Mouse (Mus musculus) C2C12 (cell line): ENCODE data around the gene Tas2r135. TPM values are rescaled to one million over a fixed set of nuclear protein-coding genes. Genes with fewer than 3 reads are reported as not detected.

ENCODE experiments used
- H3K27me3 ChIP-seq: one replicate; pipeline ENCODE4 v1.6.1; 2011; ENCODE audit not compliant: control insufficient read depth, insufficient read depth, insufficient read length
- H3K36me3 ChIP-seq: one replicate; pipeline ENCODE4 v1.6.1; 2011; ENCODE audit not compliant: control insufficient read depth, insufficient read depth
- H3K4me3 ChIP-seq: one replicate; pipeline ENCODE4 v1.5.1; 2011; ENCODE audit warnings: mild to moderate bottlenecking, control low read depth; ENCODE audit not compliant: poor library complexity, insufficient read depth, severe bottlenecking
- H3K79me2 ChIP-seq: one replicate; pipeline ENCODE4 v1.6.1; 2011; ENCODE audit not compliant: control insufficient read depth, insufficient read depth
- H3K79me3 ChIP-seq: one replicate; pipeline ENCODE4 v1.6.1; 2011; ENCODE audit warnings: low read depth, control low read depth
- H3ac ChIP-seq: one replicate; pipeline ENCODE3; 2011; ENCODE audit warnings: low read depth; ENCODE audit not compliant: control insufficient read depth, insufficient read length
- CEBPB ChIP-seq: IDR thresholded peaks from one replicate; pipeline ENCODE4 v1.6.1; 2011; ENCODE audit warnings: low read depth, mild to moderate bottlenecking, control low read depth, moderate library complexity
- CTCF ChIP-seq: IDR thresholded peaks from one replicate; pipeline ENCODE4 v1.5.1; 2011; ENCODE audit not compliant: control insufficient read depth, insufficient read depth, insufficient read length
- FOSL1 ChIP-seq: IDR thresholded peaks from one replicate; pipeline ENCODE4 v1.8.0; 2011; ENCODE audit warnings: mild to moderate bottlenecking, low read length; ENCODE audit not compliant: poor library complexity, insufficient read depth, severe bottlenecking
- MAX ChIP-seq: IDR thresholded peaks from one replicate; pipeline ENCODE4 v1.6.1; 2011; ENCODE audit warnings: mild to moderate bottlenecking, control low read depth
- MYOD1 ChIP-seq: IDR thresholded peaks from one replicate; pipeline ENCODE4 v1.6.1; 2011; ENCODE audit warnings: low read depth; ENCODE audit not compliant: control insufficient read depth, insufficient read length
- MYOG ChIP-seq: IDR thresholded peaks from one replicate; pipeline ENCODE4 v1.6.1; 2011; ENCODE audit not compliant: control insufficient read depth, insufficient read length; ENCODE audit errors: extremely low read depth
- USF1 ChIP-seq: IDR thresholded peaks from one replicate; pipeline ENCODE4 v1.6.1; 2011; ENCODE audit warnings: low read depth, mild to moderate bottlenecking, control low read depth, moderate library complexity
- polyA plus RNA-seq: library from polyadenylated mRNA; unstranded; fragments of >200 nt; fragmentation: generic; extraction: Trizol; gene quantifications from one replicate; pipeline ENCODE4 v1.2.1, GENCODE M21; 2012; ENCODE audit warnings: missing spikeins

Gene Tas2r135
- polyA plus RNA-seq, 1 experiment = not detected

DNA sequence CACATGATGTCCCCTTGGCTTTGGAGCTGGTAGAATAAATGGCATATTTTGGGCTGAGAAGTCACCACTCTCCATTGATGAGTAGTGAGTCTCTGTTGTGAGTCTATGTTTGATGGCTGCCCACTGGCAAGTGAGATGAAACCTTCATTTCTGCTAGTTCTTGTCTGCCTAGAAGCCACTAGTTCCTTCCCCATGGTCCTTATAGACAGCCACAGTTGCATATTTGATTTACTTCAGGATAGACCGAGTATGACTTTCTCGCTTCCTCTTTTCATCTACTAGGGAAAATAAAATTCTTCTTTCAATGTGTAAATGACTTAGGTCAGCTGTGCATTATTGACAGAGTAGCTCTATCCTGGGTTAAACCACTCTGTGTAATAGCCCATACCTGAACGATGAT lies 19.2 kb downstream of the Tas2r135 start:
- no peaks in the 10 kb centered on the region for H3K79me2 ChIP-seq
- H3K79me3 ChIP-seq = no peaks in the 10 kb centered on the region
- H3K27me3 ChIP-seq = no peaks in the 10 kb centered on the region
- no peak overlapping the region for H3K4me3 ChIP-seq
- no peak for TF ChIP-seq MYOD1
- no peak for TF ChIP-seq MAX
- TF ChIP-seq CTCF = no peak
- no peak for TF ChIP-seq MYOG
- TF ChIP-seq FOSL1 = no peak
- no peak for TF ChIP-seq USF1
- no peak for TF ChIP-seq CEBPB
- H3K36me3 ChIP-seq = no peaks in the 10 kb centered on the region
- H3ac ChIP-seq = no peak overlapping the region

DNA sequence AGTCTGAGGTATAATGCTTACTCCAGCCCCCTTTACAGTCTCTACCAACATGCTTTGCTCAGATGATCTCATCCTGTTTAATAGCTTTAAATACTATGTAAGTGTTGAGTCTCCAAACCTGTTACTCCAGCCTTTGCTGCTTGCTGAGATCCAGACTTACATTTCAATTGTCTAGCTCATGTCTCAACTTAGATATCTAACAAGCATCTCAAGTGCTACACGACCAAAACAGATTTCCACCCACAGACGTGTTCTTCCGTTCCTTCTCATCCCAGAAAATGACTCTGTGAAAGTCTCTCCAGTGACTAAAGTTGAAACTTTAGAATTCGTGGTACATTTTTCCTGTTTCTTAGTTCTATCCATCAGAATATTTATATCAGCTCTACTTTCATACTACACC lies 21.1 kb downstream of the Tas2r135 start:
- Histone ChIP-seq H3K36me3 (no peaks in the 10 kb centered on the region), H3K79me2 (no peaks in the 10 kb centered on the region), H3K4me3 (no peak overlapping the region), H3ac (no peak overlapping the region), H3K79me3 (no peaks in the 10 kb centered on the region), H3K27me3 (no peaks in the 10 kb centered on the region)
- no peak for TF ChIP-seq USF1
- TF ChIP-seq CTCF = no peak
- TF ChIP-seq MYOG = no peak
- TF ChIP-seq MAX = no peak
- no peak for TF ChIP-seq CEBPB
- TF ChIP-seq FOSL1 = no peak
- TF ChIP-seq MYOD1 = no peak

DNA sequence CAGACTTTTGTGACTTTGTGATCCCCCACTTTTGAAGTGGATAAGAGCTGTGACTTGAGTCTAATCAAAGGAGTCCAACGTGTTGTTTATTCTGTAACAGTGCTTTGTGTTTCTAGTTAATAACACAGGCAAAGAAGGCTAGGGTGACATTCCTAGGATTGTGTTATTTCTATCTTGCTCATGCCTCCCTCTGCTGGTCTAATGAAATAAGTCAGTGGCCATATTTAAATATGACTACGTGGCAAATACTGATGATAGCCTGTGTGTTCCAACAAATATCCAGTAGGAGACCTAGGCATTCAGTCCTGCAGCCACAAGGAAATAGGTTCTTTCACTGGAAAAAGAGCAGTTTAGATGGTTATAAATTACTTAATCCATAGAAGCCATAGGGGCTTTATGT lies 28.3 kb downstream of the Tas2r135 start:
- Histone ChIP-seq H3K27me3 (no peaks in the 10 kb centered on the region), H3K36me3 (no peaks in the 10 kb centered on the region), H3K79me2 (no peaks in the 10 kb centered on the region), H3K79me3 (no peaks in the 10 kb centered on the region), H3K4me3 (no peak overlapping the region), H3ac (no peak overlapping the region)
- TF ChIP-seq USF1 = no peak
- TF ChIP-seq MAX = no peak
- TF ChIP-seq CEBPB = no peak

DNA sequence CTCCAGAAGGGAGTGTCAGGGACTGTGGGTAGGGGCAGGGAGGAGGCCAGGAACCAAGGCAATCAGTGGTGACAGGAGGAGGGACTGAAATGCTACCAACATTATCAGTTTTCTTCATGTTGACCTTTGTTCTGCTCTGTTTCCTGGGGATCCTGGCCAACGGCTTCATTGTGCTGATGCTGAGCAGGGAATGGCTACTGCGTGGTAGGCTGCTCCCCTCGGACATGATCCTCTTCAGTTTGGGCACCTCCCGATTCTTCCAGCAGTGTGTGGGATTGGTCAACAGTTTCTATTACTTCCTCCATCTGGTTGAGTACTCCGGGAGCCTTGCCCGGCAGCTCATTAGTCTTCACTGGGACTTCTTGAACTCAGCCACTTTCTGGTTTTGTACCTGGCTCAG lies 29.2 kb downstream of the Tas2r135 start, which contains the start of gene Tas2r126:
Gene Tas2r126, plus strand, starts transcription at position 90 of the 400 bp plus-strand sequence.
- H3K36me3 ChIP-seq = no peaks in the 10 kb centered on the region
- no peak for TF ChIP-seq CEBPB
- TF ChIP-seq MYOD1 = no peak
- TF ChIP-seq USF1 = no peak
- H3K27me3 ChIP-seq = no peaks in the 10 kb centered on the region
- no peak within 1 kb of the TSS for H3K4me3 ChIP-seq
- H3ac ChIP-seq = no peak within 1 kb of the TSS
- no peaks in the 10 kb centered on the region for H3K79me3 ChIP-seq
- H3K79me2 ChIP-seq = no peaks in the 10 kb centered on the region

DNA sequence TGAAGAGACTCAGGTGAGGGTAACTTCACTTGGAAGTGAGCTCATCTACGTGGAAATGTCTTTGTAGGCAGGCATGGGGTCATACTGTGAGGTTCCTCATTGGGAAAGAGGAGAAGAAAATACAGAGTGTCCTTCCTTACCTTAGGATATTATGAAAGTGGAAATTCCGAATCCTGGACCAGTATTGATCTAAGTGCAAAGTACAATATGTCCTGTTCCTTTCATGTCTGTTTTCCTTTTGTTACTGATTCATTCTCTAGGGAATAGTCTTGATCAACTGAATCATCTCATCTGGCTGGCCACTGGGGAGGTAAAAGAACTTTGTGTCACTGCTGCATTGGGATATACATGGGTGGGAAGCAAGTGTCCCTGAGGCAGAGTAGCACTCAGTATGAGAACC lies 30.3 kb downstream of the Tas2r135 start:
- no peaks in the 10 kb centered on the region for H3K79me2 ChIP-seq
- H3K27me3 ChIP-seq = no peaks in the 10 kb centered on the region
- no peak overlapping the region for H3K4me3 ChIP-seq
- no peaks in the 10 kb centered on the region for H3K36me3 ChIP-seq
- H3ac ChIP-seq = no peak overlapping the region
- H3K79me3 ChIP-seq = no peaks in the 10 kb centered on the region
- TF ChIP-seq MYOG (no peak), MYOD1 (no peak), MAX (no peak), CEBPB (no peak), CTCF (no peak), USF1 (no peak), FOSL1 (no peak)

DNA sequence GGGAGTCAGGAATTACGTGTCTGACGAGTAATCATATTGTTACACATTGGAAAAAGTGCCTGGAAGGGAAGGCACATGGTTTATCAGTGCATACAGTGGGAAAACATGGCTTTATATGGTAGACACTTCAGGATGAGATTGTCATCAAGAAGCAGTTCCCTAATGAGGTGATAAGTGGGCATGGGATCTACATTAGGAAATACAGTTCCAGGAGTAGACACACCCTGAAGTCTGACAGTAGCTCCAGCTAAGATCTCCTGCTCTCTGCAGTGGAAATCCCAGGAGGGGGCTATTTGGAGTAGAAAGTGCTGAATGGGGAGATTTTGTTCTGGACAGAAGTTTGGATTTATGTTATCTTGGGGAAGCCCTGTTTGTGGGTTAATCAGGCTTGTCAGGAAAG lies 36.2 kb downstream of the Tas2r135 start:
- no peaks in the 10 kb centered on the region for H3K79me2 ChIP-seq
- no peak for TF ChIP-seq MYOD1
- no peak for TF ChIP-seq FOSL1
- TF ChIP-seq USF1 = no peak
- TF ChIP-seq MAX = no peak
- TF ChIP-seq CTCF = no peak
- no peak for TF ChIP-seq CEBPB
- no peak for TF ChIP-seq MYOG
- H3K79me3 ChIP-seq = no peaks in the 10 kb centered on the region
- H3ac ChIP-seq = no peak overlapping the region
- H3K36me3 ChIP-seq = no peaks in the 10 kb centered on the region
- H3K4me3 ChIP-seq = no peak overlapping the region
- no peaks in the 10 kb centered on the region for H3K27me3 ChIP-seq
